Mouse (Mus musculus) retina, embryonic 14.5 days (tissue): Measurements from ENCODE around the gene Vmn1r91.
"Not testable (repeated sequence)": the region's sequence is repeated elsewhere in the genome, so short reads cannot be mapped to it uniquely, and the experiment has no call there.

ENCODE experiments used
- DNase-seq: peaks from one replicate; pipeline ENCODE4 v3.0.0-alpha.2; 2015; ENCODE audit warnings: low spot score

Gene Vmn1r91

GRCm38 (mm10) chr7:20099380-20099779, at the start of gene Vmn1r91:
Gene Vmn1r91 (plus strand): TSS chr7:20099680.
- DNase-seq: not testable (repeated sequence)

GRCm38 (mm10) chr7:20064100-20064499, 35.4 kb upstream of the Vmn1r91 start:
- not testable (repeated sequence) for DNase-seq

GRCm38 (mm10) chr7:20078118-20078517, 21.4 kb upstream of the Vmn1r91 start:
- not testable (repeated sequence) for DNase-seq

GRCm38 (mm10) chr7:20122479-20122878, 23.0 kb downstream of the Vmn1r91 start, which contains the start of gene Gm16442:
Gene Gm16442 (minus strand): TSS chr7:20122579.
- not testable (repeated sequence) for DNase-seq

GRCm38 (mm10) chr7:20138988-20139387, 39.5 kb downstream of the Vmn1r91 start, which contains the start of gene Vmn1r93:
Gene Vmn1r93 (minus strand): TSS chr7:20139088.
- DNase-seq: not testable (repeated sequence)
